Mouse (Mus musculus) ES-E14 (cell line): ENCODE results near the gene Slc37a1.

Experiments used
- MAFK ChIP-seq: IDR thresholded peaks from 2 replicates; pipeline ENCODE4 v1.6.1; 2014; ENCODE audit warnings: mild to moderate bottlenecking, low read depth, low read length, inconsistent platforms; ENCODE audit not compliant: insufficient read depth
- ZC3H11A ChIP-seq: IDR thresholded peaks from 2 replicates; pipeline ENCODE4 v1.6.1; 2012; ENCODE audit warnings: low read depth, mild to moderate bottlenecking, inconsistent platforms, low read length, borderline replicate concordance
- ZNF384 ChIP-seq: IDR thresholded peaks from 2 replicates; pipeline ENCODE4 v1.6.1; 2012; ENCODE audit warnings: low read depth, low read length, inconsistent platforms

DNA sequence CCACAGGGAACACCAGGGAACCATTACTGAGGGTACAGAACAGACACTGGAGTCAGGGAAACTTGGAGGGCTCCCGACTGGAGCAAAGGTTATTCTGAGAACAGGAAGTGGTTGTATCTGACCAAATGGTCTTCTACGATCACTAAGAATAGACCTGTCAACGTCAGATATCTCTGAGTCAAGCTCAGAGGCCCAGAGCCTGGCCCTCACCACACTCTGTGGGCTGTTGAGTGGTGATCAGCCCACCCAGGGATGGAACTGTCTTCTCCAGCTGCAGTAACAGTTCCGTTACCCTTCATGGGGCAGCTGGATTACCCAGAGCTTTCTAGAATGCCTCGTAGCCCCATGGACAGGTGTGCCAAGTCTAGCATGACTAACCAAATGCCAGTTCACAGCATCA lies 41.3 kb upstream of the Slc37a1 start:
- no peak for TF ChIP-seq MAFK
- no peak for TF ChIP-seq ZC3H11A
- TF ChIP-seq ZNF384: no peak
